Mouse (Mus musculus): ENCODE measurements around the gene Rhbdl1.
"Not testable (repeated sequence)": the region's sequence is repeated elsewhere in the genome, so short reads cannot be mapped to it uniquely, and the experiment has no call there.

Gene Rhbdl1

DNA sequence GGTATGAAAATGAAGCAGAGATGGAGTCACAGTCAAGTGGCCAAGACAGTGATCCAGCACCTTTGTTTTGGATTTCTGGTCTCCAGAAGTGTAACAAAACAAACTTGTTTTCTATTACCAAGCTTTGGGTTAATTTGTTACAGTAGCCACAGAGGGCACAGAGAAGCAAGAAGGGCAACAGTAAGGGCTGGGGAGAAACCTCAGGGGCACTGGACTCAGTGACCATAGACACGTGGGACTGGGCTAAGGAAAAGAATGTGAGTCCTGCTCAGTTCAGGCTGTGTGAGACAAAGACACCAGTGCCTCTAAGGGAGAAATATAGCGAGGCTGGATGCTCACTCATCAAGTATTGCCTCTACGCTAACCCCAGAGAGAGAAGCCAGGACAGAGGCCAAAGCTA, 35.6 kb upstream of the Rhbdl1 start:
- no peak for DNase-seq (ENCODE audit: low spot score in 2 of 2)

DNA sequence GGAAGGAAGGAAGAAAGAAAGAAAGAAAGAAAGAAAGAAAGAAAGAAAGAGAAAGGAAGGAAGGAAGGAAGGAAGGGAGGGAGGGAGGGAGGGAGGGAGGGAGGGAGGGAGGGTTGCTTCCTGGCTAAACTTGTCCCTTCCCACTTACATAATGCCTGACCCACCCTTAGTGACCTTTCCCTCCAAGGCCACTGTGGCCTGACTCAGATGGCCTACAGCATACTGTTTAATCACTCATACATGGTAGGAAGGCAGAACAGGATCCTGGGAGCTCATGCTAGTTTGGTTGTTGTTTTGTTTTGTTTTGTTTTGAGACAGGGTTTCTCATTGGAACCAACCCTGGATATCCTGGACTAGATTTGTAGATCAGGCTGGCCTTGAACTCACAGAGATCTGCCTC, 34.5 kb upstream of the Rhbdl1 start:
- DNase-seq (ENCODE audit: low spot score in 2 of 2) = not testable (repeated sequence)

DNA sequence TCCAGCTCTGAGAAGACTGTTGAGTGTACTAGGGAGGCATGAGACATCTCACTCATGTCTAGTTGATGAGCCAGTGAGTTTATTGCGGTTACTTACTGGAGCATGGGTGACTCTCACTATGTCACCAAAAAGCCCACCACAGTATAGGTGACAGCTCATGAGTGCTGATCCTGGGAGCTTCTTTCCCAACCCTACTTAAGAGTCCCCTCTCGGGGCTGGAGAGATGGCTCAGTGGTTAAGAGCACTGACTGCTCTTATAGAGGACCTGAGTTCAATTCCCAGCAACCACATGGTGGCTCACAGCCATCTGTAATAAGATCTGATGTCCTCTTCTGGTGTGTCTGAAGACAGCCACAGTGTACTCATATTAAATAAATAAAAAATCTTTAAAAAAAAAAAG, 32.9 kb upstream of the Rhbdl1 start:
- no peak for DNase-seq (ENCODE audit: low spot score in 2 of 2)

DNA sequence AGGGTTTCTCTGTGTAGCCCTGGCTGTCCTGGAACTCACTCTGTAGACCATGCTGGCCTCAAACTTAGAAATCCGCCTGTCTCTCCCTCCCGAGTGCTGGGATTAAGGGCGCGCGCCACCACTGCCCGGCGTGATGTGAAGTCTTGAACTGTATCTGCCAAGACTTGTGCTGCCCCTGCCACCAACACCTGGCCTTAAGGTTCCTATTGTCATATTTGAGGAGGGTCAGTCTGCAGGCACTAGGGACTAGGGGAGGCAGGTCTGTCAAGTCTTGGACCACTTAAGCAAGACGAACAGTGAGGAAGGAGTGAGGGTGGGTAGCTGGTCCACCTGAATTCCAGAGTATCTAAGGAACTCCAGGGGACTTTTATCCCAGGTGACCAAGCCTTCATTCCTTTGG, 32.4 kb upstream of the Rhbdl1 start:
- no peak for DNase-seq (ENCODE audit: low spot score in 2 of 2)

DNA sequence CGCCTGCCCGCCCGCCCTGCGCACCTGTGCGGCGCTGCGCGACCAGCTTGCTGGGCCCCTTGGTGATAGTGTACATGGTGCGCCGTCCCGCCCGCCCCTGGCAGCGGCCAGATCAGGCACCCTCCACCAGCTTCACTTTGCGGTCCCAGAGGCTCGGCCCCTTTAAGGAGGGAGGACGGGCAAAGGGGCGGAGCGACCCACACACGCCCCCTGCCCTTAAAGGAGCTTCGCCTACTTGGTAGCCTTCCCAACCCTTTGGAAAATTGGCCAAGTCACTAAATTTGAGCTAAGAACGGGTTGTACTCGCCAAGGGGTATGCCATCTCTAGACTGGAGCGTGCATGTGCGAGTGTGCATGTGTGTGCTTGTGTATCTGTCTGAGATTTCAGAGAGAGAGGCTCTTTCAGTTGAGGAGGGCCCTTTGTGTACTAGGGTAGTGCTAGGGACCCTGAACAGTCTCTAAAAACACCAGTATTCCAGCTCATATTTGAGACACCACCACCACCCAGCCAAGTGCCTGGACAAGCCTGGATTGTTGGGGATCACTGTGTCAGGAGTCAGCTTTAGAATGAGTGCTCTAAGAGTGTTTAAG, 31.6 kb upstream of the Rhbdl1 start, which contains the start of gene Mcrip2:
Gene Mcrip2, minus strand, starts transcription at position 164 of the 591 bp plus-strand sequence.
- peak in 1 of 2 experiments; percentile 32 for DNase-seq (ENCODE audit: low spot score in 2 of 2)

DNA sequence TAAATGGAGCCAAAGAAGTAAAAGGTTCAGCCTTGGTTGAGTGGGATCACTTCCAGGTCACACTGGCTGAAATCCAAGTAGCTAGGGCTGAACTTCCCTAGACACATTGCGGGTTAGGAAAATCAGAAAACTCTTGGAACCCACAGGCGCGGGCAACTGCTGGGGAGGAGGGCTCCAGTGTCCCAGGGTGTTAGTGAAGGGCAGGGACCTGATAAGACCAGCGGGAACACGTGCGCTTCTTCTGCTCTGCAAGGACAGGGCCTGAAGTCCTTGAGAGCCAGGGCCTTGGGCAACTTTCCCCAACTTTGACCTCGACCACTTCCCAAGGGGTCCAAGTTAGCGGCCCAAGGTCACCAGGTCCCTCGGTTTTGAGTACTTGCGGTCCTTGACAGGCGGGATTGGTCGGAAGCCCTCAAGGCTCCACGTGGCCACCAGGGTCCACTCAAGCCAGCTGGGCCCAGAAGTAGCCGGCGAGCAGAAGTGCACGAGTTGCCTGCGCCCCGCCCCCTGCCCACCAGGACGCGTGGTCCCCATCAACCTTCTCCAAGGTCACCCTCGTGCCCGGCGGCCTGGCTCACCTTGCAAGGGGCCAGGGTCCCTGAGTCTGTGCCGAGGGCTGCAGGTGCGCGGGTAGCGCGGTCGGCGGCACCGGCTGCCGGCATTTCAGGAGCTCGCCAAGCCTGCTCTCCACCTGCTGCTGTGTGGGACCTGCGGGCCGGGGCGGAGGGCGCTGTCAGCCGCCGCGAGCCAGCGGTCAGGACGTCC, 30.9 kb upstream of the Rhbdl1 start:
- DNase-seq (ENCODE audit: low spot score in 2 of 2) = no peak

DNA sequence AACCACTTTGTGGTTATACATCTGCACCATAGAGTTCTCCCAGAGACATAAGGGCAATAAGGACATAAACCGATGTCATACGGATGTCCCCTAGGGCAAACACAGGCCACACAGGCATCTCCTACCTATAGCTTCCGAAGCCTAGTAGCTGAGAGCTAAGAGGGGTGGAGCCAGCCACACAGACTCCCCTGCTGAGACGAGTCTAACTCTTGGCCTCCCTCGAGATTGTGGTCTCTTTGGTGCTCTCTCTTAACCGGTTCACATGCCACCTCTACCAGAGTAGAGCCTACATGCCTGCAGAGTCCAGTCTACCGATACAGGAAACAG, 30.4 kb upstream of the Rhbdl1 start:
- no peak for DNase-seq (ENCODE audit: low spot score in 2 of 2)

DNA sequence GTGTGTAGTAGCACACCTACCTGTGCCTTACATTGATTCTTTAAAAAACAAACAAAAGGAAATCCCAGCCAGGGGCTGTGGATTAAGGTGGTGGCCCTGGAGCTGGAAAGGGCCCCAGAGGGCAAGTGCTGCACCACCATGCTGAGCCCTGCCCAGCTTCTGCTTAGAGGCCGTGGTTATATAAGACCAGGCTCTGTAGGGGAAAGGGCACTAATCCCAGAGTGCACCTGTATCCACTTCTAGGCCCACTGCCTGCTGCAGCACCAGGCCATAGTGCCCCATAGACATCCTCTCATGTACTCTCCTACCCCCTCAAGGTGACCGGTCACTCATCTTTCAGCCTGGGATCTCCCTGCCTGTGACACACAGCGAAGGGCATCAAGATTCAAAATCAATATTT, 29.1 kb upstream of the Rhbdl1 start:
- DNase-seq (ENCODE audit: low spot score in 2 of 2) = no peak

DNA sequence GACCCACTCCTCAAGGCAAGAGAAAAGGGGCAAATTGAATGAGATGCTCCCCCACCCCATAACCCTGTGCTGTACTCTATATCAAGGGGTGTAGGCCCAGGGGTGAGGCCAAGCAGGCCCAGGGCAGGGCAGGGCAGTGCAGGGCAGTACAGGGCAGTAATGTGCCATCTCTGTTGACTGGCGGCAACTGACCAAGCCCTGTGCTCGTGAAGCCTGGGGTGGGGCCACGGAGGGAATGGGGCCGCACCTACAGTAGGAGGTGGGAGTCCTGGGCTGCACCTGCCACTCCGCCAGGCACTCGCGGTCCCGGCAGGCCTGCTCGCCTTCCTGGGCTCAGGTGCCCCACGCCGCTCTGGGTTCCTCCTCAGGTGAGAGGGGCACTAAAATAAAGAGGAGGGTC, 28.2 kb upstream of the Rhbdl1 start:
- DNase-seq (ENCODE audit: low spot score in 2 of 2) = no peak

DNA sequence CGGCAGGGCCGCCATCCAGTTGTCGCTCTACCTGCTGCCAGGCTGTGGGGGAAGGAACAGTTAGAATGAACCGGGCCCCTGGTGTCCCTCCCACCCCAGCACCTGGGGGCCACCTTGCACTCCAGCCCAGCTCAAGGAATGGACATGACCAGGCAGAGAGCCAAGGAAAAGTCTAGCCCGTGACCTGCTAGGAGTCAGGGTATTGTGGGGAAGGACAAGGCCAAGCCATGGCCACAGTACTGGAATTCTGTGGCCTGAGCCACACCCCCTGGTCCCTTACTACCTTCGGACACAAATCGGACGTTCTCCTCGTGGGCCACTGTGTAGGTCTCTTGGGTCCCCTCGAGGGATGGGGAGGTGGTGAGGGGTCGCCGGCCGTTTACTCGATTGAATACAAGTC, 27.2 kb upstream of the Rhbdl1 start:
- no peak for DNase-seq (ENCODE audit: low spot score in 2 of 2)

DNA sequence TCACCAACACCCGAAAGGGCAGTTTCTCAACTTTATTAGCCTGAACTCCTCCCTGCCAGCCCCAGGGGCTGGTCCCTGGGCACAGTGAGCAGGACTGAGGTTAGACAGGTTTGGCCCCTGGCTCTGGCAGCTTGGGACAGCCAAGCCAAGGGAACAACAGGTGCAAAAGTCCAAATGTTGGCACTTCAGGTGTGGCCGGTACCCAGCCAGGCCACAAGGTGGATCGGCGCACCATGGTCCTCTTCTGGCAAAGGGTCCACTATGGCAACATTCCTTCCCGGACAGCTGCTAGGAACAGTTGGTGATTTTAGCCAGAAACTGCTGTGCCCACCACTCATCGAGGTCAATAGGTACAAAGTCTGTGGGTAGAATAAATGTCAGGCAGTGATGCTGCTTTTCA, 26.6 kb upstream of the Rhbdl1 start:
- no peak for DNase-seq (ENCODE audit: low spot score in 2 of 2)

DNA sequence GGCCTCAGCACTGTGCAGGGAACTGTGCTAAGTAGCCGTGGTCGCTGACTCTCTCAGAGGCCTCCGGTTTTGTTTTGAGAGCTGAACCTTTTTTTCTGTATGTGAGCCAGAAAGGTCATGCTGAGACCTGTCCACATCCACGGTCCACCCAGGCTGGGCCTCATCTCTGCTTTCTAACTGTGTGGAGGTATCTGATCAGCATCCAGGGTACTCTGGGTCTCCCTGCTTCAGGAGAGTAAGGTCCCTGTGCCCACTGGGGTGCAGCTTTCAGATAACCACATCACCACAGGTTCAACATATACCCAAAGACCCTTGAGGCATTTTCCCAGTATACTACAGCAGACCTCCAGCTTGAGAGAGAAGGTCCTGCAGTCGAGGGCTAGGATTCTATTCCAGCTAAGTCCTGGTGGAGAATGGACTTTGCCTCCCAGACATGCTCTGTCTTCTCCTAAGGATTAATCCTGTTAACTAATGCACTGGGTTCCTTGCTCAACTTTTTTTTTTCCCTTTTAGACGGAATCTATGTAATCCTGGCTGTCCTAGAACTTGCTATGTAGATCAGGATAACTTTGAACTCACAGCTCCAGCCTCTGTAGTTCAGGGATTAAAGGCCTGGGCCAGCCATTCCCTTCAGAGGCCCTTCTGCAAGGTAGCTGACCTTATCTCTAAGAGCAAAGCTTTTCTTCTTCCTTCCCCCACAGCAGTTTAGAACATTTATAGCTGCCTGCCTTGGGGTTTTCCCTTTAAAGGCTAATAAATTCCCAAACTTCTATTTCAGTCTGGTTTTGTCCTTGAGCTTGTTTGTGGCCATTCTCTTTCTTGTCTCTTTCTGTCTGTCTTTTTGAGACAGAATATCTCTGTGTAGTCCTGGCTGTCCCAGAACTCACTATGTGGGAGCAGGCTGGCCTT, 24.9 kb upstream of the Rhbdl1 start:
- no peak for DNase-seq (ENCODE audit: low spot score in 2 of 2)

DNA sequence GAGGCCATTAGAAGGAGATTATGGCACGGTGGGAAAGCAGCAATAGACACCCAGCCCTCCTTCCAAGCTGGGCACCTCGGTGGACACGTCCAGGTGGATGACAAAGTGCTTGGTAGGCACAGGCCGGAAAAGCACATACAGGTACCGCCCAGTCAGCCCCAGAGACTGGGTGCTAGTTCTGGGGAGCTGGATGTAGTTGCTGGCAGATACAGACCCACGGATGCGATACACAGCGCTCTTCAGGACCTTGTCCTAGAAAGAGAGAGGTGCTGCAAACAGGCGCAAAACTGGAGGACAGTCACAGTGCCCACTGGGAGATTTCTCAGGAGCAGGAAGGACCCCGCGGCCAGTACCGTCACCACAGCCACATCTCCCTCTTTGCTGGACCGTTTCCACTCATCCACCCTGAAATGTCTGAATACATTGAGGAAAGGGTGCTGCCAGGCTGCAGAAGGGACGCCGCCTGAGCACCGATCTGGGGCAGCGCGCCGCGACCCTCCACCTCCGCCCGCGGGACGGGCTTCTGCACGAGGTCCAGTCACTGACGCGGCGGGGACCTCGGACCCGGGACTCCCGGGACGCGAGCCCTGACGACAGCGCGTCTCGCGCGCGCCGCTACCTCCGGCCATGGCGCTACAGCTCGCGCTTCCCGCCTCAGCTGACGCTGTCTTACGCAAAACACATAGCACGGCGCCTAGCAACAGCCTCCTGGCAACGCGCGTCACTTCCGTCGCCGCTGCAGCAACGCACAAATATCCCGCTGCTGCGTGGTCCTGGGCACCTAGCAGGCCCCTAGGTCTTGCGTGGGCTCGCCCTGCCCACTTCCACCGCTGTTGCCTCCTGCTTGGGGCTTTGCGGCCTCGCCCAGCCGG, 24.0 kb upstream of the Rhbdl1 start, which contains the start of gene Wdr90:
Gene Wdr90, minus strand, starts transcription at position 670 of the 872 bp plus-strand sequence.
- DNase-seq (ENCODE audit: low spot score in 2 of 2) = peak; percentile 83 to 87

DNA sequence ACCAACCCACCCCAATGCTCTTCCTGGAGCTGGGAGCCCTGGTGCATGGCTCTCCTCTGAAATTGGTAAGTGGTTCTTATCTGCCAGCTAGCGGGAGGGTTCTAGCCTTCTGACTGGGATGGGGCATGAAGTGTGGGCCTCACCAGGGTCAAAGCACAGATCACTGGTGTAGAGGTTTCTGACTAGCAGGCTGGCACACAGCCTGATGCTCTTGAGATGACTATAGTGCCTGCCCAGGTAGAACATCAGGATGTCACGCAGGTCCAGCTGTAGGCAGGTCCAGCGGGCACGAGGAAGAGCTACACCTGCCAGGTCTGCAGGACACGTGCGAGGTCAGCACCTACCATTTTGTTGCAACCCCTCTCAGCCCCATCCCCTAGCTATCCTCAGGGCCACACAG, 23.1 kb upstream of the Rhbdl1 start:
- DNase-seq (ENCODE audit: low spot score in 2 of 2) = no peak

DNA sequence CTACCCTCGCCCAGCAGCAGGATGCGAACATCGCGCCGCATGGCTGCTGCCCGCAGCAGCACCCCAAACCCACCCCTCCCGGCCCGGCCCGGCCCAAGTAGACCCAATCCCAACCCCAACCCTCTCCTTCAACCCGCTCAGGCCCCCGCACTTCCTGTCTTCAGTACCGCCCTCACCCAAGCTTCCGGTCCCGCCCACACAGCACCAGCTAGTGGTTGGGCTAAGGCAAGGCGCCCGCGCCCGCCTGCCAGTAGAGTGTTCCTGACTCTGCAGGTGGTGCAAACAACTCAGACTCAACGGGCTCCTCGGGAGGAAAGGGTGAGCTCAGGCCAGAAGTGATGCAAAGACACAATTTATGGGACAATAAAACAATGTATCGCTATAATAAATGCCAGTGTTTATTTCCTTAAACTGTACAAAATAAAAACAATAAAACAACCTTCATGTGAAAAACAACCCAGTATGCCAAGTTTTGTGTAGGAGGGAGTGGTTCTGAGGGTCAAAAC, 7.4 kb upstream of the Rhbdl1 start, which contains the start of gene Rhot2:
Gene Rhot2, minus strand, starts transcription at position 456 of the 506 bp plus-strand sequence.
- peak; percentile 90 to 92 for DNase-seq (ENCODE audit: low spot score in 2 of 2)

DNA sequence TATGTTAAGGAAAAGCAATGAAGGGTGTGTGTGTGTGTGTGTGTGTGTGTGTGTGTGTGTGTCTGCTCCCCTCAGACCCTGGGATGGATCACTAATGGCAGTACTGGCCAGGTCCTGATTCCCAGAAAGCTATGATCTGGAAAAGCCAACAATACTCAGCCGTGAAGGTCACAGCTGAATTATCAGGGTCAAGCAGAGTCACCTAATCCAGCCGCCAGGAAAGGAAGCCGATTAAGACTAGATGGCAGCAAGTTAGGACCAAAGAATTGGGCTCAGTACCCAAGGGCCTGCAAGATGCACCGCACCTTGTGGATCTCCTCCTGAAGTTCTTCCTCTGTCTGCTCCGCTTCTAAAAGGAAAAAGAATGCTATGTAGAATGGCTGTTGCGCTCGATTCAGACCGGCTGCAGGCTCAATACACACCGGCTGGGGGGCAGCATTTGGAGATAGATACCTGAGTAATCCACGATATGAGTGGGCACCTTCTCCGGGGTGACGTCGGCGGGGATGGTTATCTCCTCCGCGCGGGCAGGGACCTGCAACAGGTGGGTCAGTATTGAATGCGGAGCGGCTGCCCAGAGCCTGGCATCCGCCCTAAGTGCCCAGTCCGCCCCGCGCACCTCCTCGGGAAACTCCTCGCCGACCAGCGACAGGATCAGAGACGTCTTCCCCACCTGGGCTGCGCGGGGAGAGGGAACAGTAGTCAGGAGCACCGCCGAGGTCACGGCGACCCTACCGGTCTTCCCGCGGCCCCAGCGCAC, 6.7 kb upstream of the Rhbdl1 start:
- DNase-seq (ENCODE audit: low spot score in 2 of 2) = no peak

DNA sequence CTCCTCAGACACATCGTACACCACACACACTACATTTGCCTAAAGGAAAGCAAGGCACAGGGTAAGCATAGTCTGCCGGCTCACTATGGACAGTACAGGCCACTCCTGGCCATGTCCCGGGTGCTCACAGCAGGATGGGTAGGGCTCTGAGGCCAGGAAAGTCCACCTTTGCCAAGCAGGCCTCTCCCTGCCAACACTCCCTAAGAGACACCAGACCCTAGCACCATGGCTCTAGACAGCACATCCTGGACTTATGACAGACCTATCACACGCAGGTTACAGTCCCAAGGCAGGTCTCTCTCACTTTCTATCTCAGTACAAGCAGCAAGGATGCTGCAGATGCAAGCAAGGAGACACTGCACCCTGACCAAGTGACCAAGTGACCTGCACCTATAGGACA, 6.0 kb upstream of the Rhbdl1 start:
- DNase-seq (ENCODE audit: low spot score in 2 of 2) = no peak

DNA sequence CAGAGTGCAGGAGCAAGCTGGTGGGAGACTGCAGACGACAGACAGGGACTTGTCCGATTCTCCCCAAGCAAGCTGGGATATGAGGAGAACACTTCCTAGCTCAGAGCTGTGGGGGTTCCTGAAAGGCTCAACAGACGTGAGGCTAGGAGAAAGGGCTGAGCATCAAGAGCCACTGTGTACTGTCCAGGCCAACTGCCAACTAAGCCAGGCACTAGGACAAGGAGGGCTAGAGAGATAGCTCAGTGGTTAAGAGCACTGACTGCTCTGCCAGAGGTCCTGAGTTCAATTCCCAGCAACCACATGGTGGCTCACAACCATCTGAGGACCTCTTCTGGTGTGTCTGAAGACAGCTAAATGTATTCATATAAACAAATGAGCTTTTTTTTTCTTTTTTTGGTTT, 5.4 kb upstream of the Rhbdl1 start:
- no peak for DNase-seq (ENCODE audit: low spot score in 2 of 2)

DNA sequence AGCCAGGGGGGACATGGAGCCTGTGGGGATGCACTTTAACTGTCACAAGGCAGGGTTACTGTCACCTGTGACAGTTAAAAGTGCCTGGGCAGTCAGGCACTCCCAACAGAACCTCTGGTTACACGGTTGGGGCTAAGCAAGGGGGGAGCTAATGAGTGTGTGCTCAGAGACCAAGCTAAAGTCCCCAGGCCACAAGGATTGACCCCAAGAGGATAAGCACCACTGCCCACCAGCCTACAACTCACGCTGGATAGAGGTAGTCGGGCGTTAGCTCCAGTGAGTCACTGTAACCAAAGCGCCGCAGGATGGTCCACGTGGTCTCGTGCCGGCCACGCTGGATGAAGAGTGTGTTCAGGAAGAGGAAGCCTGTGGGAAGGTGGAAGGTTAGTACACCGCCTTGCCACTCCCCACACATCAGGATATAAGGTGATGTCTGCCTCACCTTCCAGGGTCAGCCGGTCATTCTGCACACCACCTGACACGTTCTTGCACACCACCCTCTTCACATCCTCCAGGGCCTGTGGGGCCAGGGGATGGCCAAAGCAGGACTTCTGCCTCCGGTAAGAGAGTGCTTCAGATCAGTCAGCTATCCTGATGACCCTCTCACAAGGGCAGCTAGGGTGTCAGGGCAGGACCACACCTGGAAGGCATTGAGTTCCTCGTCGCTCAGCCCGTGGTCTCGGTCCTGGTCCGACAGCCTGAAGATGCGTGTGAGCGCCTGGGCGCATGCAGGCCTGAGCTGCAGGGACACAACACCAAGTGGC, 4.2 kb upstream of the Rhbdl1 start, which contains the start of gene Gm20683:
Gene Gm20683, minus strand, starts transcription at position 647 of the 764 bp plus-strand sequence.
- DNase-seq (ENCODE audit: low spot score in 2 of 2) = no peak

DNA sequence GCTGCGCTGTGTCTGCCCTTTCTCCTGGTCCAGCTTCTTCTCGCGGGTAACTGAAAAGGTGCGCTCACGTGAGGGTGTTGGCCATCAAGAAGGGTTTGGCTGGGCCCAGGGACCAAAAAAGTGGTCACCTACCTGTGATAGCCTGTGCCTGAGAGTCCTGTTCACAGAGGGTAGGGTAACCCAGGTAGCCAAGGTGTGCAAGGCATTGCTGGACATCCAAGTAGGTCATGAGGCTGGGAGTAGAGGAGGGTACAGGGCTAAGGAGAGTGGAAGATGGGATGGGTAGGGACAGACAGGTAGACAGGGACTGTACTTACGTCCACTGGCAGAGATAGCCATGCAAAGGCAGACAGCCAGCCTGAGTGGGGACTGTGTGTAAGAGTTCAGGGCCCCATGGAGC, 3.4 kb upstream of the Rhbdl1 start:
- no peak for DNase-seq (ENCODE audit: low spot score in 2 of 2)

All from natural killer cell, adult 2 months (primary cell).